Mouse (Mus musculus) MEL (cell line): ENCODE results near the gene Cox11. TPM values are rescaled to one million over a fixed set of nuclear protein-coding genes. Genes with fewer than 3 reads are reported as not detected.

Experiments
- DNase-seq: peaks from one replicate; pipeline ENCODE4 v3.0.0; 2011; ENCODE audit warnings: low read depth, low spot score
- H3K27ac ChIP-seq: 2 replicates; pipeline ENCODE4 v1.5.1; 2012; ENCODE audit warnings: low read depth, mild to moderate bottlenecking, control low read depth, low read length, moderate library complexity; ENCODE audit not compliant: control insufficient read depth
- H3K27me3 ChIP-seq, 2 experiments: fragments of 150-350 bp in 1 of 2; sonication (generic) in 1 of 2; 2 replicates each; pipeline ENCODE4 v1.6.1; 2012; ENCODE audit warnings: low read length in 2 of 2, mild to moderate bottlenecking in 2 of 2, improper control_type of control experiment in 1 of 2, moderate library complexity in 1 of 2; ENCODE audit not compliant: insufficient read depth in 2 of 2, control insufficient read depth in 1 of 2
- H3K36me3 ChIP-seq, 2 experiments: 2 replicates each; pipeline ENCODE4 v1.6.1; 2012 to 2014; ENCODE audit warnings: low read length in 2 of 2, improper control_type of control experiment in 1 of 2, inconsistent platforms in 1 of 2, mild to moderate bottlenecking in 1 of 2; ENCODE audit not compliant: insufficient read depth in 2 of 2, control insufficient read depth in 1 of 2
- H3K4me1 ChIP-seq, 2 experiments: fragments of 150-350 bp in 1 of 2; sonication (generic) in 1 of 2; 2 replicates each; pipeline ENCODE4 v1.6.1; 2012; ENCODE audit warnings: low read length in 2 of 2, improper control_type of control experiment in 1 of 2, mild to moderate bottlenecking in 1 of 2; ENCODE audit not compliant: insufficient read depth in 2 of 2, control insufficient read depth in 1 of 2
- H3K4me3 ChIP-seq, 2 experiments: fragments of 150-350 bp in 1 of 2; sonication (generic) in 1 of 2; 2 replicates each; pipeline ENCODE4 v1.5.1; 2012; ENCODE audit warnings: low read depth in 2 of 2, low read length in 2 of 2, mild to moderate bottlenecking in 2 of 2, moderate library complexity in 2 of 2, control low read depth in 1 of 2, improper control_type of control experiment in 1 of 2; ENCODE audit not compliant: control insufficient read depth in 1 of 2, insufficient read depth in 1 of 2
- H3K79me2 ChIP-seq: 2 replicates; pipeline ENCODE4 v1.6.1; 2012; ENCODE audit warnings: mild to moderate bottlenecking, low read length, moderate library complexity; ENCODE audit not compliant: control insufficient read depth, poor library complexity, insufficient read depth
- H3K9ac ChIP-seq: 2 replicates; pipeline ENCODE4 v1.6.1; 2012; ENCODE audit warnings: low read depth, mild to moderate bottlenecking, control low read depth, low read length, moderate library complexity; ENCODE audit not compliant: control insufficient read depth, poor library complexity, severe bottlenecking
- H3K9me3 ChIP-seq: fragments of 150-350 bp; sonication (generic); replicated peaks from 2 replicates; pipeline ENCODE4 v1.6.1; 2012; ENCODE audit warnings: mild to moderate bottlenecking, low read length, improper control_type of control experiment, moderate library complexity; ENCODE audit not compliant: insufficient read depth
- CHD1 ChIP-seq: IDR thresholded peaks from 2 replicates; pipeline ENCODE4 v1.6.1; 2012; ENCODE audit warnings: low read depth, mild to moderate bottlenecking, inconsistent platforms, low read length, improper control_type of control experiment
- CTCF ChIP-seq, 3 experiments: IDR thresholded peaks in 2 of 3; conservative IDR thresholded peaks in 1 of 3; 2 replicates each; pipeline ENCODE4 v1.5.1; 2011 to 2012; ENCODE audit warnings: low read length in 3 of 3, low read depth in 2 of 3, mild to moderate bottlenecking in 2 of 3, improper control_type of control experiment in 1 of 3, inconsistent platforms in 1 of 3, mixed read lengths in 1 of 3, moderate library complexity in 1 of 3; ENCODE audit not compliant: control insufficient read depth in 1 of 3, insufficient read depth in 1 of 3, poor library complexity in 1 of 3, severe bottlenecking in 1 of 3
- E2F4 ChIP-seq: IDR thresholded peaks from 2 replicates; pipeline ENCODE4 v1.6.1; 2011; ENCODE audit warnings: low read depth, low read length, improper control_type of control experiment, borderline replicate concordance
- ELF1 ChIP-seq: IDR thresholded peaks from 2 replicates; pipeline ENCODE4 v1.6.1; 2014; ENCODE audit warnings: low read depth, mild to moderate bottlenecking, inconsistent platforms, low read length, improper control_type of control experiment, moderate library complexity
- ETS1 ChIP-seq: IDR thresholded peaks from 2 replicates; pipeline ENCODE4 v1.6.1; 2012; ENCODE audit warnings: low read depth, mild to moderate bottlenecking, inconsistent platforms, low read length, improper control_type of control experiment, moderate library complexity
- GABPA ChIP-seq: IDR thresholded peaks from 2 replicates; pipeline ENCODE4 v1.6.1; 2012; ENCODE audit warnings: low read depth, mild to moderate bottlenecking, inconsistent platforms, low read length, improper control_type of control experiment, moderate library complexity
- HCFC1 ChIP-seq: IDR thresholded peaks from 2 replicates; pipeline ENCODE4 v1.6.1; 2012; ENCODE audit warnings: low read depth, mild to moderate bottlenecking, inconsistent platforms, low read length, improper control_type of control experiment, moderate library complexity
- MAZ ChIP-seq: IDR thresholded peaks from 2 replicates; pipeline ENCODE4 v1.6.1; 2012; ENCODE audit warnings: low read depth, mild to moderate bottlenecking, inconsistent platforms, low read length, improper control_type of control experiment
- MEF2A ChIP-seq: IDR thresholded peaks from 2 replicates; pipeline ENCODE4 v1.6.1; 2014; ENCODE audit warnings: low read depth, mild to moderate bottlenecking, inconsistent platforms, low read length, improper control_type of control experiment; ENCODE audit not compliant: poor library complexity, insufficient replicate concordance, severe bottlenecking; ENCODE audit errors: extremely low read depth
- MXI1 ChIP-seq: IDR thresholded peaks from 2 replicates; pipeline ENCODE4 v1.6.1; 2011; ENCODE audit warnings: mild to moderate bottlenecking, low read depth, low read length, improper control_type of control experiment
- MYB ChIP-seq: IDR thresholded peaks from 2 replicates; pipeline ENCODE4 v1.6.1; 2011; ENCODE audit warnings: mild to moderate bottlenecking, low read depth, low read length, improper control_type of control experiment
- POLR2AphosphoS2 ChIP-seq: IDR thresholded peaks from 2 replicates; pipeline ENCODE4 v1.6.1; 2011; ENCODE audit warnings: low read length, improper control_type of control experiment
- POLR2AphosphoS5 ChIP-seq: IDR thresholded peaks from 2 replicates; pipeline ENCODE4 v1.6.1; 2012; ENCODE audit warnings: low read depth, borderline replicate concordance, mild to moderate bottlenecking, inconsistent platforms, low read length, moderate library complexity, mixed read lengths
- RAD21 ChIP-seq: IDR thresholded peaks from 2 replicates; pipeline ENCODE4 v1.6.1; 2011; ENCODE audit warnings: mild to moderate bottlenecking, low read depth, low read length, improper control_type of control experiment
- RCOR1 ChIP-seq: IDR thresholded peaks from 2 replicates; pipeline ENCODE4 v1.6.1; 2012; ENCODE audit warnings: low read depth, mild to moderate bottlenecking, inconsistent platforms, low read length, improper control_type of control experiment
- SIN3A ChIP-seq: IDR thresholded peaks from 2 replicates; pipeline ENCODE4 v1.6.1; 2012; ENCODE audit warnings: low read length, improper control_type of control experiment, inconsistent platforms
- SMC3 ChIP-seq: IDR thresholded peaks from 2 replicates; pipeline ENCODE4 v1.6.1; 2011; ENCODE audit warnings: low read depth, low read length, improper control_type of control experiment
- TCF12 ChIP-seq: IDR thresholded peaks from 2 replicates; pipeline ENCODE4 v1.6.1; 2014; ENCODE audit warnings: low read depth, mild to moderate bottlenecking, inconsistent platforms, low read length, improper control_type of control experiment, moderate library complexity
- UBTF ChIP-seq: IDR thresholded peaks from 2 replicates; pipeline ENCODE4 v1.6.1; 2012; ENCODE audit warnings: low read depth, mild to moderate bottlenecking, inconsistent platforms, low read length, improper control_type of control experiment, moderate library complexity, borderline replicate concordance; ENCODE audit not compliant: insufficient read depth
- USF2 ChIP-seq, 2 experiments: IDR thresholded peaks; 2 replicates each; pipeline ENCODE4 v1.6.1; 2011 to 2012; ENCODE audit warnings: improper control_type of control experiment in 2 of 2, low read length in 2 of 2, borderline replicate concordance in 1 of 2, inconsistent platforms in 1 of 2, low read depth in 1 of 2, mild to moderate bottlenecking in 1 of 2; ENCODE audit not compliant: insufficient read depth in 1 of 2
- ZKSCAN1 ChIP-seq: IDR thresholded peaks from 2 replicates; pipeline ENCODE4 v1.6.1; 2012; ENCODE audit warnings: low read depth, mild to moderate bottlenecking, inconsistent platforms, low read length, improper control_type of control experiment, moderate library complexity
- ZMIZ1 ChIP-seq: IDR thresholded peaks from 2 replicates; pipeline ENCODE4 v1.6.1; 2012; ENCODE audit warnings: low read depth, mild to moderate bottlenecking, inconsistent platforms, low read length, improper control_type of control experiment, moderate library complexity
- polyA plus RNA-seq, 2 experiments: library from polyadenylated mRNA; stranded (reverse) in 1 of 2; unstranded in 1 of 2; fragments of >175 nt in 1 of 2; fragments of >200 nt in 1 of 2; gene quantifications; 2 replicates each; pipeline versions ENCODE4 v1.2.1 to v1.2.4; 2012; ENCODE audit warnings: low replicate concordance in 2 of 2, low read depth in 1 of 2; ENCODE audit not compliant: insufficient read length in 2 of 2, insufficient read depth in 1 of 2, missing spikeins in 1 of 2
- total RNA-seq: library from RNA; depleted of rRNA; stranded (reverse); fragments of 300-350 nt; gene quantifications from 2 replicates; pipeline ENCODE4 v1.2.3, GENCODE M21; 2012

Gene Cox11
- total and polyA plus RNA-seq, 3 experiments: 19.3 to 21.0 TPM; not detected in 1

DNA sequence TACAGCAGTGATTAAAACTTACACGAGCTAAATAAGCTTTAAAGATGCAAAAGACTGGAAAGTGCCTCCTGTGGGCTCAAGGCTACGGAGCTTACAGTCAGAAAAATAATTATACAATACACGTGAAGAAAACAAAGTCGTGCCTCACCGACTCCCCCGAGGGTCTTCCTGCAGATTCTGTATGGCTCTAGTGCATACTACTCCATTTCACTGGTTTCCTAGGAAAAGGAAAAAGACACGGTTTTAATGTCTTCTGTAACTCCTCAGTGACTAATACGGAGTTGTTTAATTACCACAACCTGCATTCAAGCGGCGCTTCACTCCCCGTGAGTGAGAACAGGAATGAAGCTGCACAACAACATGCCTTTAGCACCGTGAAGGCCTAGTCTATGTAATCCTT, 15.9 kb upstream of the Cox11 start:
- Histone ChIP-seq H3K79me2 (no peaks in the 10 kb centered on the region), H3K4me3 (no peak overlapping the region), H3K27me3 (no peaks in the 10 kb centered on the region), H3K9me3 (no peaks in the 10 kb centered on the region), H3K4me1 (peaks cover 0 to 3% of the 10 kb centered on the region in 2 experiments; a peak in 1 of 4 replicates), H3K9ac (no peak overlapping the region), H3K36me3 (peaks cover 0 to 2% of the 10 kb centered on the region in 2 experiments; a peak in 2 of 4 replicates), H3K27ac (no peak overlapping the region)
- DNase-seq: no peak
- TF ChIP-seq ZMIZ1: no peak
- no peak for TF ChIP-seq E2F4
- TF ChIP-seq CTCF (IDR thresholded peaks at IDR 0.05 in 2 of 3, conservative IDR thresholded peaks at IDR 0.05 in 1 of 3; ENCODE audit: control insufficient read depth in 1 of 3, insufficient read depth in 1 of 3, low read depth in 2 of 3, low read length in 3 of 3, poor library complexity in 1 of 3, severe bottlenecking in 1 of 3): no peak
- TF ChIP-seq SMC3: no peak
- TF ChIP-seq SIN3A: no peak
- no peak for TF ChIP-seq RAD21
- TF ChIP-seq MYB: no peak
- TF ChIP-seq USF2 (IDR thresholded peaks at IDR 0.05; ENCODE audit: borderline replicate concordance in 1 of 2, insufficient read depth in 1 of 2, low read depth in 1 of 2, low read length in 2 of 2): no peak

DNA sequence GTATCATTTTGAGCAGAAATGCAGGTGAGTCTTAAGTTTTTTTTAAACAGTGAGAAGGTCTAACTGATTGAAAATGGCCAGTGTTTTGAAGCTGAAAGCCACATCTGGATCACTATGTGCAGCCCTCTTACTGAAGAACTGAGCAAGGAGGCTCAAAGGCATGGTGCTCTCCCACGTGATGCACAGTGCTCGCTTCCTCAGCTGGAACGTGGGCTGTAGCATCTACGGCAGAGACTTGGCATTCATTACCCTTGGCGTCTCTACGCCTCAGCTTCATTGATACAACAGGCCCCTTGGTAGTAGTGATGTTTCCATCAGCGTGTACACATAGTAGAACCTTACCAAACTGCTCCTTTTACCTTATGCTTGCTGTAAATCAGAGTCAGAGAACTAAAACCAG, 15.5 kb upstream of the Cox11 start:
- Histone ChIP-seq H3K4me1 (peaks cover 0 to 3% of the 10 kb centered on the region in 2 experiments; a peak in 1 of 4 replicates), H3K4me3 (no peak overlapping the region), H3K79me2 (no peaks in the 10 kb centered on the region), H3K9me3 (no peaks in the 10 kb centered on the region), H3K27me3 (no peaks in the 10 kb centered on the region), H3K27ac (no peak overlapping the region), H3K9ac (no peak overlapping the region), H3K36me3 (peaks cover 0 to 2% of the 10 kb centered on the region in 2 experiments; a peak in 2 of 4 replicates)
- TF ChIP-seq GABPA (no peak), TCF12 (no peak), ELF1 (no peak), MEF2A (no peak), UBTF (no peak), POLR2AphosphoS2 (no peak), ZKSCAN1 (no peak), E2F4 (no peak), MXI1 (no peak), HCFC1 (no peak), ETS1 (no peak), RCOR1 (no peak), CTCF (IDR thresholded peaks at IDR 0.05 in 2 of 3, conservative IDR thresholded peaks at IDR 0.05 in 1 of 3; ENCODE audit: control insufficient read depth in 1 of 3, insufficient read depth in 1 of 3, low read depth in 2 of 3, low read length in 3 of 3, poor library complexity in 1 of 3, severe bottlenecking in 1 of 3) (no peak), CHD1 (no peak), POLR2AphosphoS5 (no peak), MAZ (no peak)
- DNase-seq: no peak
